Mouse (Mus musculus): Measurements from ENCODE around the gene Col27a1. TPM values are rescaled to one million over a fixed set of nuclear protein-coding genes. Genes with fewer than 3 reads are reported as not detected.

Col27a1 gene
- polyA plus RNA-seq, 1 experiment: 14.1 TPM

DNA sequence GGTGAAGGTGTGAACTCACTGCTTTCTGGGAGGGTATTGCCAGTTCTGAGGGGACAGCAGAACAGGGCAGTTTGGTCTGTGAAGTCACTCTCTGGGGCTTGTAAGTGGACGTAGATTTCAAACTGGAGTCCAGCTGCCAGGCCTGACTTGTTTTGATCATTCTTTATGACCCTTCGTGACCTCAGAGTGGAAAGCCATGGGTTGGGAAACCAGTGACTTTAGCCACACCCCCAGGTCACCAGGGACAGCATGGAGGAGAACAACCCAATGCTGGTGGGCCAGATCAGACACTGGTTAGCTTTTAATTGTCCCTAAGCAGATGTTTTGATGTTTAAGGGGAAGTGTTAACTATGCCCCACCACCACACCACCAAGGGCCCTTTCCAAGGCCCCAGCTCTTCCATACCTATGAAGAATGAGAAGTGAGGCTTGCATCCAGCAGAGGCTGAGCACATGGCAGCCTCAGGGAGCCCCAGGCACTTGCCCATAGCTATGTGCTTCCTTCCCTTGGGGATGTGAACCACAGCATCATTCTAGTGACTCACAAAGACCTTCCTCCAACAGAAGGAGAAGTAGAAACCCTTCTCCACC, 143.3 kb downstream of the Col27a1 start:
- H3K36me3 ChIP-seq (ENCODE audit: control insufficient read depth, insufficient read depth, low read length): no peaks in the 10 kb centered on the region
- no peak for DNase-seq

DNA sequence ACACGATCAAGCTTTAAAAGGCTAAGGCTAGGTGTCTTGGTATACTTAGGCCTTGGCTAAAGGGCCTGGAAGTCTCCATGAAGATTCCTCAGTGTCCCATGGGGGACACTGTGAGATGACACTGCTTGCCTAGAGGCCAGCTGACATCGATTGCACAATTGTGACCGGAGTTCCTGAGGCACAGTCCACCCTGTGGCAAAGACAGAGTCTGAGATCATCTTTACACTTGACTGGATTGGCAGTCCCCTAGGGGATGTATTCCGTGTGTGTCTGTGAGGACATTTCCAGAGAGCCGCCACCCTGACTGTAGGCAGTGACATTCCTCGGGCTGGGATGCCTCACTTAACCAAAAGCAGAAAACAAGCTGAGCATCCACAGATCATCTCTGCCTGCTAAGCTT, 146.1 kb downstream of the Col27a1 start:
- no peak for DNase-seq
- Histone ChIP-seq H3K27me3 (ENCODE audit: control insufficient read depth, insufficient read depth, low read length) (no peaks in the 10 kb centered on the region), H3K36me3 (ENCODE audit: control insufficient read depth, insufficient read depth, low read length) (no peaks in the 10 kb centered on the region), H3K27ac (ENCODE audit: control insufficient read depth, insufficient read depth, low read length) (no peak overlapping the region), H3K4me1 (replicated peaks; ENCODE audit: control insufficient read depth, insufficient read depth, low read length) (no peaks in the 10 kb centered on the region), H3K4me3 (ENCODE audit: control insufficient read depth, insufficient read depth, low read length) (no peak overlapping the region)
- 91% methylated on average over 6 of the region's 6 CpGs for WGBS
- no peak for TF ChIP-seq POLR2A (IDR thresholded peaks at IDR 0.05; ENCODE audit: control insufficient read depth, extremely low read depth, insufficient read depth, low read length, poor library complexity)
- TF ChIP-seq CTCF (IDR thresholded peaks at IDR 0.05; ENCODE audit: borderline replicate concordance, control insufficient read depth, extremely low read depth, insufficient read depth, low read length, poor library complexity): no peak

More for the DNA sequence above, 143.3 kb downstream of the Col27a1 start:
- H3K4me1 ChIP-seq (replicated peaks; ENCODE audit: control insufficient read depth, insufficient read depth, low read length): no peaks in the 10 kb centered on the region
- no peak overlapping the region for H3K27ac ChIP-seq (ENCODE audit: control insufficient read depth, insufficient read depth, low read length)
- 92% methylated on average over 2 of the region's 2 CpGs for WGBS
- no peak overlapping the region for H3K4me3 ChIP-seq (ENCODE audit: control insufficient read depth, insufficient read depth, low read length)
- no peaks in the 10 kb centered on the region for H3K27me3 ChIP-seq (ENCODE audit: control insufficient read depth, insufficient read depth, low read length)
- TF ChIP-seq CTCF (IDR thresholded peaks at IDR 0.05; ENCODE audit: borderline replicate concordance, control insufficient read depth, extremely low read depth, insufficient read depth, low read length, poor library complexity): no peak
- TF ChIP-seq POLR2A (IDR thresholded peaks at IDR 0.05; ENCODE audit: control insufficient read depth, extremely low read depth, insufficient read depth, low read length, poor library complexity): no peak

DNA sequence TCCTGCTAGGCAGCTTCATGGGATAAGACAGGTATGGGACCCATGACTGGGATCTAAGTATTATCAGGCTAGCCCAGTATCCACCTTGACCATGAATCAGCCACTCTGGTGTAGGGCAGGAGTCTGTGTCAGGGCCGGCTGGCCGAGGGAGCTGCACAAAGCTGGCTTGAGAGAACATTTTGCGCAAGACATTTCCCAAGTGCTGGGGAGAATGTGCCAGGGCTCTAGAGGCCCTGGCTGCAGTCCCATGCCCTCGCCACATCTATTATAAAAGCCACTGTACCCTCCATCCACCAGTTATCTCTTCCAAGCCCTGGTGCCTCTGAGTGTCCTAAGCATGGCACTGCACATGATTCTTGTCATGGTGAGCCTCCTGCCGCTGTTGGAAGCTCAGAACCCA, 148.3 kb downstream of the Col27a1 start, which contains the start of gene Orm2:
Gene Orm2, plus strand, starts transcription at position 300 of the 400 bp plus-strand sequence.
- 97% methylated on average over 5 of the region's 5 CpGs for WGBS
- Histone ChIP-seq H3K4me3 (ENCODE audit: control insufficient read depth, insufficient read depth, low read length) (no peak within 1 kb of the TSS), H3K4me1 (replicated peaks; ENCODE audit: control insufficient read depth, insufficient read depth, low read length) (no peaks in the 10 kb centered on the region; the same call in 1 of the 2 replicates), H3K27me3 (ENCODE audit: control insufficient read depth, insufficient read depth, low read length) (no peaks in the 10 kb centered on the region), H3K36me3 (ENCODE audit: control insufficient read depth, insufficient read depth, low read length) (peaks cover 2% of the 10 kb centered on the region), H3K27ac (ENCODE audit: control insufficient read depth, insufficient read depth, low read length) (no peak within 1 kb of the TSS)
- TF ChIP-seq POLR2A (IDR thresholded peaks at IDR 0.05; ENCODE audit: control insufficient read depth, extremely low read depth, insufficient read depth, low read length, poor library complexity) (no peak), CTCF (IDR thresholded peaks at IDR 0.05; ENCODE audit: borderline replicate concordance, control insufficient read depth, extremely low read depth, insufficient read depth, low read length, poor library complexity) (no peak)
- no peak for DNase-seq

DNA sequence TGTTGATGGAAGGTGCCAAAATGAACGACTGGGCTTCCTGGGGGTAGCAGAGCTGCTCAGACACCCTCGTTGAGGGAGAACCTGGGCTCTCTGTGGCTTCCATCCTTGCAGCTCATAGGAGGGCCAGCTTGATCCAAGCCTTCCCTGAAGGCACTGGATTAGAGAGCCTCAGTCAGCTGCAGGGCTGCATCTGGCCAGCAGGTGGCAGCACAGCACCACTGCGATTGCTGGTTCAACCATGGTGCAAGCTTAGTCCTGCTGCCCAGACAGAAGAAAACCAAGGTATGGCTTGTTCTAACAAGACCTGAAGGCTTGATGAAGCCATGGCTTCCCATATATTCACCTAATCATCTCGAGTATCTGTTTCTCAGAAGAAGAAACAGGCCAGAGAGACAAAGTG, 154.8 kb downstream of the Col27a1 start:
- Histone ChIP-seq H3K27ac (ENCODE audit: control insufficient read depth, insufficient read depth, low read length) (no peak overlapping the region), H3K4me1 (replicated peaks; ENCODE audit: control insufficient read depth, insufficient read depth, low read length) (no peaks in the 10 kb centered on the region; the same call in 1 of the 2 replicates), H3K36me3 (ENCODE audit: control insufficient read depth, insufficient read depth, low read length) (peaks cover 62% of the 10 kb centered on the region), H3K4me3 (ENCODE audit: control insufficient read depth, insufficient read depth, low read length) (no peak overlapping the region), H3K27me3 (ENCODE audit: control insufficient read depth, insufficient read depth, low read length) (no peaks in the 10 kb centered on the region)
- WGBS: 36% methylated on average over 4 of the region's 4 CpGs
- peak; percentile 89 for DNase-seq
- TF ChIP-seq POLR2A (IDR thresholded peaks at IDR 0.05; ENCODE audit: control insufficient read depth, extremely low read depth, insufficient read depth, low read length, poor library complexity): no peak
- peak; percentile 98 for TF ChIP-seq CTCF (IDR thresholded peaks at IDR 0.05; ENCODE audit: borderline replicate concordance, control insufficient read depth, extremely low read depth, insufficient read depth, low read length, poor library complexity)

DNA sequence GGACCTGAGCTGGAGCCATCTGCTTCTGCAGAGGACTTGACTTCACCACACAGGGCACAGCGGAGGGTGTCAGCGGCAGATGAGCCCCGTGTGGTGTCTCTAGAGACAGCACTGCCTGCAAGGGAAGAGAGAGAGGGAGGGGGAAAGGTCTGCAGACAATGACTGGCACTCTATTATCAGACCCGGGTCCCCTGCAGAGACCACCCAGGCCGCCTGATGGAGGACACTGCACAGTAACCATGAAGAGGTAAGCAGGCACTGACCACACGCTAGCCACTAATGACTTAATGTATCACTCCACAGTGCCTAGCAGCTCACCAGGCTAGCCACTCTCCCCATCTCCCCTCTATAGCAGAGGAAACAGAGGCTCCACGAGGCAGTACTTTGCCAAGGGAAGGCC, 157.1 kb downstream of the Col27a1 start:
- no peak overlapping the region for H3K4me3 ChIP-seq (ENCODE audit: control insufficient read depth, insufficient read depth, low read length)
- no peak for DNase-seq
- no peaks in the 10 kb centered on the region for H3K27me3 ChIP-seq (ENCODE audit: control insufficient read depth, insufficient read depth, low read length)
- H3K4me1 ChIP-seq (replicated peaks; ENCODE audit: control insufficient read depth, insufficient read depth, low read length): no peaks in the 10 kb centered on the region; the same call in 1 of the 2 replicates
- no peak overlapping the region for H3K27ac ChIP-seq (ENCODE audit: control insufficient read depth, insufficient read depth, low read length)
- TF ChIP-seq CTCF (IDR thresholded peaks at IDR 0.05; ENCODE audit: borderline replicate concordance, control insufficient read depth, extremely low read depth, insufficient read depth, low read length, poor library complexity) (no peak), POLR2A (IDR thresholded peaks at IDR 0.05; ENCODE audit: control insufficient read depth, extremely low read depth, insufficient read depth, low read length, poor library complexity) (no peak)
- WGBS: 91% methylated on average over 7 of the region's 7 CpGs
- H3K36me3 ChIP-seq (ENCODE audit: control insufficient read depth, insufficient read depth, low read length): peaks cover 77% of the 10 kb centered on the region

DNA sequence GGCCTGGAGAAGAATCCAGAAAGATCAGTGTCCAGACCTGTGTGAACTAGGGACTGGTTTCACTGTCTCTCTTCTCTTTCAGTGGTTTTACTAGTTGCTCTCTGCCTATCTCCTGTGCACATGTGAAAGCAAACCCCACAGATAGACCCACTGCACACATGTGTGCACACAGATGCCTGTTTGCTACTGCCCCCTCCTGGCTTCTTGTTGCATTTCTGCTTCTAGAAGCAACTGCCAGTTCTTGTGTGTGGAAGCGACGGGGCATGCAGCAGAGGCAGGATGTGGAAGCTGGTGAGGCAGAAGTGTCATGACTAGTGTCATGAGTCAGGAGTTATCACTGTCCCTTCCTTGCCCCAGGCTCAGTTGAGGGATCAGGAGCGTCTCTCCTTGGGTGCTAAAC, 158.1 kb downstream of the Col27a1 start:
- TF ChIP-seq POLR2A (IDR thresholded peaks at IDR 0.05; ENCODE audit: control insufficient read depth, extremely low read depth, insufficient read depth, low read length, poor library complexity) (no peak), CTCF (IDR thresholded peaks at IDR 0.05; ENCODE audit: borderline replicate concordance, control insufficient read depth, extremely low read depth, insufficient read depth, low read length, poor library complexity) (peak; percentile 74; the same call in 1 of the 2 replicates)
- WGBS: 35% methylated on average over 3 of the region's 3 CpGs
- H3K4me3 ChIP-seq (ENCODE audit: control insufficient read depth, insufficient read depth, low read length): no peak overlapping the region
- peaks cover 87% of the 10 kb centered on the region for H3K36me3 ChIP-seq (ENCODE audit: control insufficient read depth, insufficient read depth, low read length)
- no peaks in the 10 kb centered on the region for H3K4me1 ChIP-seq (replicated peaks; ENCODE audit: control insufficient read depth, insufficient read depth, low read length)
- DNase-seq: peak; percentile 69
- no peaks in the 10 kb centered on the region for H3K27me3 ChIP-seq (ENCODE audit: control insufficient read depth, insufficient read depth, low read length)
- H3K27ac ChIP-seq (ENCODE audit: control insufficient read depth, insufficient read depth, low read length): no peak overlapping the region
